Mouse (Mus musculus): ENCODE data around the gene Adamts18.

DNA sequence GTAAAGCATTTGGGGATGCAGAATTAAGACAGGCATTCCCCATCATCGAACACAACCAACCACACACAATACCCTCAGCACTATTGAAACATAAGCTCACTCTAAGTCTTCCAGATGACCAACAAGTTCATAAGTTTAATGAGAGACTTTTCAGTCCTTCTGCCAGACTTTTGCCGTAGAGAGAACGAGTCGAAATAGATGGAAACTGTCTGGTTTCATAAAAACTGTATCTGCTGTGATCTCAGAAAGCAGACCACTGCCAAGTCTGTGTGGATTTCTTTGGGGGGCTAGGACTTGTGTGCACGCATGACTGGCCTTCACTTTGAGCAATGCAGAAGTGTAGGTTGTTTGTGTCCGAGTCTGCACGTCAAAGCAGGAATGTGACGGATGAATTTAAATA is 123.2 kb downstream of the Adamts18 start:
- TF ChIP-seq CTCF (IDR thresholded peaks at IDR 0.05; ENCODE audit: control insufficient read depth, insufficient read depth, low read length) (no peak), POLR2A (IDR thresholded peaks at IDR 0.05; ENCODE audit: borderline replicate concordance, control insufficient read depth, low read depth, low read length) (no peak)
